Mouse (Mus musculus) lung, adult 2 months (tissue): ENCODE measurements at regions not wholly inside any gene's neighbourhood (a gene's known extent, or its start where the extent isn't known, plus 50 kb on each side); places are given as distances from the start of the nearest gene placed in this dataset.

ENCODE experiments used
- CTCF ChIP-seq: fragments of 200-500 bp; IDR thresholded peaks from 2 replicates; pipeline ENCODE4 v1.5.1; 2011; ENCODE audit warnings: mild to moderate bottlenecking, low read length, control low read depth; ENCODE audit not compliant: insufficient read depth
- POLR2A ChIP-seq: fragments of 200-500 bp; IDR thresholded peaks from 2 replicates; pipeline ENCODE4 v1.6.1; 2011; ENCODE audit warnings: low read depth, mild to moderate bottlenecking, control low read depth, low read length, borderline replicate concordance; ENCODE audit errors: extremely low read depth

DNA sequence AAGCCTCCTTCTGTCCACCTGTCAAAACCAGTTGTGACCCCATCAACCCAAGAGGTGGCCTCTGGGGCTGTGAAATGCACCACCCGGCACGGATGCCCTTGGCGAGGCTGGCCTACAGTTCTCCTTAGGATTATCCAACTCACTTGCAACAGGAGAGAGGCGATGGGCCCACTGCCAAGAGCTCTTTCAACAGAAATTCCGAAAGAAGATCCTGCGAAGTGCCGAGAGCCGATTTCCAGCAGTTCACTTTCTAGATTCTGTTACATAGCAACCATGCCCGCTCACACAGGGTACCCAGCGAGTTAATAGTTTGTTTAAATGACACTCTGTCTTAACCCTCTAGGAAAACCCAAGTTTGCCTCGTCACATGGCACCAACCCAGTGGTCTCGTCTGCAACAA, 234.8 kb upstream of the Kazn start:
- TF ChIP-seq POLR2A, result no peak
- no peak for TF ChIP-seq CTCF
